Mouse (Mus musculus) myocyte (in vitro differentiated cells): ENCODE data around the gene Mylk4. TPM values are rescaled to one million over a fixed set of nuclear protein-coding genes. Genes with fewer than 3 reads are reported as not detected.

Experiments used
- H3K27me3 ChIP-seq: one replicate; pipeline ENCODE4 v1.6.1; 2011; ENCODE audit not compliant: control insufficient read depth, insufficient read depth, insufficient read length
- H3K36me3 ChIP-seq: one replicate; pipeline ENCODE4 v1.6.1; 2011; ENCODE audit not compliant: control insufficient read depth, insufficient read depth
- H3K4me2 ChIP-seq: one replicate; pipeline ENCODE4 v1.6.1; 2011; ENCODE audit warnings: low read depth, control low read depth
- H3K4me3 ChIP-seq: one replicate; pipeline ENCODE4 v1.5.1; 2011; ENCODE audit warnings: mild to moderate bottlenecking, control low read depth, moderate library complexity
- H3K79me2 ChIP-seq: one replicate; pipeline ENCODE4 v1.6.1; 2011; ENCODE audit not compliant: control insufficient read depth, insufficient read depth
- H3ac ChIP-seq: one replicate; pipeline ENCODE4 v1.6.1; 2011; ENCODE audit not compliant: control insufficient read depth, insufficient read length
- CEBPB ChIP-seq: IDR thresholded peaks from 2 replicates; pipeline ENCODE4 v1.6.1; 2011; ENCODE audit warnings: mild to moderate bottlenecking, moderate library complexity; ENCODE audit not compliant: poor library complexity, insufficient read depth, severe bottlenecking
- E2F4 ChIP-seq: IDR thresholded peaks from one replicate; pipeline ENCODE4 v1.6.1; 2011; ENCODE audit warnings: mild to moderate bottlenecking, control low read depth, moderate library complexity; ENCODE audit not compliant: insufficient read depth
- MAX ChIP-seq: IDR thresholded peaks from one replicate; pipeline ENCODE4 v1.6.1; 2011; ENCODE audit warnings: low read depth, mild to moderate bottlenecking, control low read depth
- MYOD1 ChIP-seq, 3 experiments: IDR thresholded peaks; one replicate each; pipeline ENCODE4 v1.6.1; 2011; ENCODE audit warnings: control low read depth in 2 of 3, low read depth in 2 of 3, mild to moderate bottlenecking in 2 of 3, moderate library complexity in 1 of 3; ENCODE audit not compliant: insufficient read length in 2 of 3, control insufficient read depth in 1 of 3
- MYOG ChIP-seq, 3 experiments: IDR thresholded peaks; one replicate each; pipeline ENCODE4 v1.6.1; 2011; ENCODE audit warnings: control low read depth in 2 of 3, low read depth in 2 of 3, mild to moderate bottlenecking in 2 of 3; ENCODE audit not compliant: insufficient read length in 2 of 3, control insufficient read depth in 1 of 3, insufficient read depth in 1 of 3
- POLR2A ChIP-seq: IDR thresholded peaks from one replicate; pipeline ENCODE4 v1.6.1; 2011; ENCODE audit warnings: low read depth, mild to moderate bottlenecking, control low read depth, moderate library complexity; ENCODE audit not compliant: insufficient read length
- POLR2AphosphoS2 ChIP-seq: IDR thresholded peaks from one replicate; pipeline ENCODE4 v1.6.1; 2011; ENCODE audit warnings: low read depth, control low read depth; ENCODE audit not compliant: insufficient read length
- REST ChIP-seq: IDR thresholded peaks from one replicate; pipeline ENCODE4 v1.6.1; 2011; ENCODE audit warnings: mild to moderate bottlenecking, control low read depth, moderate library complexity; ENCODE audit not compliant: insufficient read depth, insufficient read length
- SRF ChIP-seq: IDR thresholded peaks from one replicate; pipeline ENCODE4 v1.6.1; 2011; ENCODE audit warnings: low read depth; ENCODE audit not compliant: control insufficient read depth, insufficient read length
- TCF12 ChIP-seq: IDR thresholded peaks from one replicate; pipeline ENCODE4 v1.6.1; 2011; ENCODE audit warnings: mild to moderate bottlenecking, control low read depth; ENCODE audit not compliant: poor library complexity, insufficient read depth, severe bottlenecking
- TCF3 ChIP-seq: IDR thresholded peaks from one replicate; pipeline ENCODE4 v1.6.1; 2011; ENCODE audit warnings: low read depth, control low read depth; ENCODE audit not compliant: insufficient read length
- USF1 ChIP-seq: IDR thresholded peaks from one replicate; pipeline ENCODE4 v1.6.1; 2011; ENCODE audit warnings: low read depth, mild to moderate bottlenecking, control low read depth, moderate library complexity
- polyA plus RNA-seq: library from polyadenylated mRNA; unstranded; fragments of >200 nt; fragmentation: generic; extraction: Trizol; gene quantifications from one replicate; pipeline ENCODE4 v1.2.1, GENCODE M21; 2012; ENCODE audit warnings: missing spikeins

The Mylk4 gene
- polyA plus RNA-seq, 1 experiment = 31.1 TPM

- no peak overlapping the region for H3ac ChIP-seq
- TF ChIP-seq POLR2AphosphoS2 (no peak), MYOG (IDR thresholded peaks at IDR 0.05; ENCODE audit: control insufficient read depth in 1 of 3, insufficient read depth in 1 of 3, insufficient read length in 2 of 3, low read depth in 2 of 3) (no peak), POLR2A (no peak), E2F4 (no peak), TCF3 (no peak), SRF (no peak), CEBPB (no peak), MAX (no peak), USF1 (no peak), MYOD1 (IDR thresholded peaks at IDR 0.05; ENCODE audit: control insufficient read depth in 1 of 3, insufficient read length in 2 of 3, low read depth in 2 of 3) (no peak), REST (no peak), TCF12 (no peak)
- no peaks in the 10 kb centered on the region for H3K36me3 ChIP-seq
- no peaks in the 10 kb centered on the region for H3K79me2 ChIP-seq
- no peaks in the 10 kb centered on the region for H3K27me3 ChIP-seq
- H3K4me2 ChIP-seq = no peak overlapping the region
- H3K4me3 ChIP-seq = no peak overlapping the region
Measured at GRCm38 (mm10) chr13:32783055-32783454, 699 bp downstream of the Mylk4 start.

- H3K36me3 ChIP-seq = no peaks in the 10 kb centered on the region
- H3K4me3 ChIP-seq = no peak overlapping the region
- no peaks in the 10 kb centered on the region for H3K27me3 ChIP-seq
- no peak overlapping the region for H3K4me2 ChIP-seq
- no peak overlapping the region for H3ac ChIP-seq
- no peak for TF ChIP-seq SRF
- TF ChIP-seq POLR2AphosphoS2 = no peak
- no peak for TF ChIP-seq USF1
- TF ChIP-seq TCF12 = no peak
- TF ChIP-seq MYOD1 (IDR thresholded peaks at IDR 0.05; ENCODE audit: control insufficient read depth in 1 of 3, insufficient read length in 2 of 3, low read depth in 2 of 3) = peak in 1 of 3 experiments; percentile 69
- TF ChIP-seq MYOG (IDR thresholded peaks at IDR 0.05; ENCODE audit: control insufficient read depth in 1 of 3, insufficient read depth in 1 of 3, insufficient read length in 2 of 3, low read depth in 2 of 3) = peak in 2 of 3 experiments; percentile 61 to 82
- no peak for TF ChIP-seq REST
- TF ChIP-seq POLR2A = no peak
- TF ChIP-seq E2F4 = no peak
- TF ChIP-seq MAX = no peak
- TF ChIP-seq TCF3 = no peak
- peaks cover 13% of the 10 kb centered on the region for H3K79me2 ChIP-seq
Measured at GRCm38 (mm10) chr13:32778861-32779260, 4.9 kb downstream of the Mylk4 start.

- Histone ChIP-seq H3K36me3 (no peaks in the 10 kb centered on the region), H3K4me3 (peak overlapping the region; percentile 28), H3K79me2 (peaks cover 32% of the 10 kb centered on the region), H3ac (no peak overlapping the region), H3K4me2 (peak overlapping the region; percentile 78), H3K27me3 (no peaks in the 10 kb centered on the region)
- peak in 1 of 3 experiments; percentile 68 for TF ChIP-seq MYOG (IDR thresholded peaks at IDR 0.05; ENCODE audit: control insufficient read depth in 1 of 3, insufficient read depth in 1 of 3, insufficient read length in 2 of 3, low read depth in 2 of 3)
- no peak for TF ChIP-seq REST
- peak; percentile 79 to 94 (median 87) for TF ChIP-seq MYOD1 (IDR thresholded peaks at IDR 0.05; ENCODE audit: control insufficient read depth in 1 of 3, insufficient read length in 2 of 3, low read depth in 2 of 3)
- no peak for TF ChIP-seq SRF
- peak; percentile 73 for TF ChIP-seq TCF12
Measured at GRCm38 (mm10) chr13:32776350-32776749, 7.4 kb downstream of the Mylk4 start.

- Histone ChIP-seq H3K4me3 (peak overlapping the region; percentile 28), H3K79me2 (peaks cover 36% of the 10 kb centered on the region), H3K36me3 (no peaks in the 10 kb centered on the region), H3ac (no peak overlapping the region), H3K4me2 (peak overlapping the region; percentile 78), H3K27me3 (no peaks in the 10 kb centered on the region)
- TF ChIP-seq E2F4 = no peak
- TF ChIP-seq POLR2A = no peak
- TF ChIP-seq MYOD1 (IDR thresholded peaks at IDR 0.05; ENCODE audit: control insufficient read depth in 1 of 3, insufficient read length in 2 of 3, low read depth in 2 of 3) = peak in 1 of 3 experiments; percentile 62
- TF ChIP-seq REST = no peak
- no peak for TF ChIP-seq USF1
- no peak for TF ChIP-seq TCF12
- peak; percentile 57; the same call in 1 of the 2 replicates for TF ChIP-seq CEBPB
- TF ChIP-seq POLR2AphosphoS2 = no peak
- TF ChIP-seq MAX = no peak
- no peak for TF ChIP-seq SRF
- peak in 2 of 3 experiments; percentile 18 to 93 for TF ChIP-seq MYOG (IDR thresholded peaks at IDR 0.05; ENCODE audit: control insufficient read depth in 1 of 3, insufficient read depth in 1 of 3, insufficient read length in 2 of 3, low read depth in 2 of 3)
- TF ChIP-seq TCF3 = no peak
Measured at GRCm38 (mm10) chr13:32775889-32776288, 7.9 kb downstream of the Mylk4 start.

- no peaks in the 10 kb centered on the region for H3K27me3 ChIP-seq
- H3K4me3 ChIP-seq = no peak overlapping the region
- peak overlapping the region; percentile 52 for H3K4me2 ChIP-seq
- TF ChIP-seq SRF = no peak
- peak; percentile 81 for TF ChIP-seq TCF12
- TF ChIP-seq POLR2A = no peak
- peak; percentile 45 for TF ChIP-seq TCF3
- peak; percentile 59 to 89 (median 87) for TF ChIP-seq MYOG (IDR thresholded peaks at IDR 0.05; ENCODE audit: control insufficient read depth in 1 of 3, insufficient read depth in 1 of 3, insufficient read length in 2 of 3, low read depth in 2 of 3)
- TF ChIP-seq E2F4 = no peak
- peak; percentile 69 to 95 (median 94) for TF ChIP-seq MYOD1 (IDR thresholded peaks at IDR 0.05; ENCODE audit: control insufficient read depth in 1 of 3, insufficient read length in 2 of 3, low read depth in 2 of 3)
- TF ChIP-seq REST = no peak
- H3K36me3 ChIP-seq = no peaks in the 10 kb centered on the region
- H3ac ChIP-seq = no peak overlapping the region
- peaks cover 46% of the 10 kb centered on the region for H3K79me2 ChIP-seq
Measured at GRCm38 (mm10) chr13:32769960-32770359, 13.8 kb downstream of the Mylk4 start.
